Mouse (Mus musculus) forebrain, embryonic 10.5 days (tissue): ENCODE data around the gene Sept11. TPM values are rescaled to one million over a fixed set of nuclear protein-coding genes. Genes with fewer than 3 reads are reported as not detected.

Experiments
- DNase-seq: peaks from one replicate; pipeline ENCODE4 v3.0.0-alpha.2; 2017; ENCODE audit warnings: low spot score; ENCODE audit errors: extremely low spot score
- H3K27ac ChIP-seq: fragments of 300-500 bp; sonication (generic); 2 replicates; pipeline ENCODE4 v1.5.1; 2016; ENCODE audit warnings: mild to moderate bottlenecking
- H3K27me3 ChIP-seq: fragments of 300-500 bp; sonication (generic); 2 replicates; pipeline ENCODE4 v1.6.1; 2016; ENCODE audit warnings: mild to moderate bottlenecking; ENCODE audit not compliant: poor library complexity, severe bottlenecking
- H3K36me3 ChIP-seq: fragments of 300-500 bp; sonication (generic); replicated peaks from 2 replicates; pipeline ENCODE4 v1.6.1; 2016; ENCODE audit warnings: mild to moderate bottlenecking, moderate library complexity
- H3K4me1 ChIP-seq: fragments of 300-500 bp; sonication (generic); 2 replicates; pipeline ENCODE4 v1.6.1; 2016
- H3K4me3 ChIP-seq: fragments of 300-500 bp; sonication (generic); 2 replicates; pipeline ENCODE4 v1.5.1; 2016; ENCODE audit warnings: mild to moderate bottlenecking, moderate library complexity
- H3K9me3 ChIP-seq: fragments of 300-500 bp; sonication (generic); 2 replicates; pipeline ENCODE4 v1.6.1; 2016; ENCODE audit warnings: mild to moderate bottlenecking, moderate library complexity
- WGBS: fragments of 180-500 bp; shearing (Covaris S2); methylation state at CpG from one replicate; pipeline ENCODE4 v1.1.7; 2016; 5-methylcytosine and 5-hydroxymethylcytosine counted together
- polyA plus RNA-seq: library from polyadenylated mRNA; unstranded; fragments of >200 nt; fragmentation: Nextera tagmentation; extraction: Ambion mirVana; gene quantifications from 2 replicates; pipeline ENCODE4 v1.2.1, GENCODE M21; 2016

The Sept11 gene
- polyA plus RNA-seq = 277 and 280 TPM in 2 replicates

- H3K4me1 ChIP-seq = peaks cover 55% of the 10 kb centered on the region
- DNase-seq = peak; percentile 93
- WGBS = under 1% methylated on average over 63 of the region's 63 CpGs
- H3K4me3 ChIP-seq = peak within 1 kb of the TSS; percentile 94
- H3K27ac ChIP-seq = peak within 1 kb of the TSS; percentile 99
- no peaks in the 10 kb centered on the region for H3K27me3 ChIP-seq
- H3K36me3 ChIP-seq = peaks cover 8% of the 10 kb centered on the region
- no peaks in the 10 kb centered on the region for H3K9me3 ChIP-seq
These were observed at the start of gene Sept11 for GRCm38 (mm10) chr5:93092857-93093622. Sept11 (plus strand) TSS chr5:93093437.

- 0 out of 2 replicates have a peak overlapping the region, but pooled peaks have one; percentile 46 for H3K27ac ChIP-seq
- 3% methylated on average over 69 of the region's 69 CpGs for WGBS
- peaks cover 89% of the 10 kb centered on the region for H3K27me3 ChIP-seq
- H3K36me3 ChIP-seq = no peaks in the 10 kb centered on the region
- no peaks in the 10 kb centered on the region for H3K9me3 ChIP-seq
- peaks cover 23% of the 10 kb centered on the region for H3K4me1 ChIP-seq
- DNase-seq = no peak
- peak overlapping the region; percentile 63 for H3K4me3 ChIP-seq
These were observed 49.3 kb upstream of the Sept11 start for GRCm38 (mm10) chr5:93043688-93044583.

GRCm38 (mm10) chr5:93044584-93045370 lies 48.5 kb upstream of the Sept11 start, which contains the start of gene Sowahb:
Sowahb (minus strand) TSS chr5:93045022.
- Histone ChIP-seq H3K4me1 (peaks cover 23% of the 10 kb centered on the region), H3K9me3 (no peaks in the 10 kb centered on the region), H3K36me3 (no peaks in the 10 kb centered on the region), H3K4me3 (peak within 1 kb of the TSS; percentile 63), H3K27ac (0 out of 2 replicates have a peak within 1 kb of the TSS, but pooled peaks have one; percentile 46), H3K27me3 (peaks cover 98% of the 10 kb centered on the region)
- DNase-seq = no peak
- under 1% methylated on average over 68 of the region's 68 CpGs for WGBS

GRCm38 (mm10) chr5:93045371-93045714 lies 47.9 kb upstream of the Sept11 start:
- WGBS = 0% methylated on average over 19 of the region's 19 CpGs
- H3K36me3 ChIP-seq = no peaks in the 10 kb centered on the region
- H3K4me3 ChIP-seq = peak overlapping the region; percentile 63
- DNase-seq = no peak
- H3K27me3 ChIP-seq = peaks cover 96% of the 10 kb centered on the region
- H3K4me1 ChIP-seq = peaks cover 20% of the 10 kb centered on the region
- no peaks in the 10 kb centered on the region for H3K9me3 ChIP-seq
- 0 out of 2 replicates have a peak overlapping the region, but pooled peaks have one; percentile 37 for H3K27ac ChIP-seq

- Histone ChIP-seq H3K27me3 (peaks cover 89% of the 10 kb centered on the region), H3K4me3 (no peak overlapping the region), H3K27ac (no peak overlapping the region), H3K36me3 (no peaks in the 10 kb centered on the region), H3K9me3 (no peaks in the 10 kb centered on the region), H3K4me1 (peaks cover 20% of the 10 kb centered on the region)
- DNase-seq = no peak
- 24% methylated on average over 5 of the region's 5 CpGs for WGBS
These were observed 46.9 kb upstream of the Sept11 start for GRCm38 (mm10) chr5:93046306-93046845.

GRCm38 (mm10) chr5:93048481-93049240 lies 44.6 kb upstream of the Sept11 start:
- Histone ChIP-seq H3K27ac (no peak overlapping the region), H3K9me3 (no peaks in the 10 kb centered on the region), H3K36me3 (no peaks in the 10 kb centered on the region), H3K4me1 (peaks cover 24% of the 10 kb centered on the region), H3K4me3 (no peak overlapping the region), H3K27me3 (peaks cover 66% of the 10 kb centered on the region)
- WGBS = 73% methylated on average over 13 of the region's 13 CpGs
- no peak for DNase-seq

- WGBS = 89% methylated on average over 1 of the region's 1 CpGs
- H3K9me3 ChIP-seq = no peaks in the 10 kb centered on the region
- peaks cover 53% of the 10 kb centered on the region for H3K27me3 ChIP-seq
- no peak for DNase-seq
- no peak overlapping the region for H3K27ac ChIP-seq
- H3K4me3 ChIP-seq = no peak overlapping the region
- H3K36me3 ChIP-seq = no peaks in the 10 kb centered on the region
- peaks cover 17% of the 10 kb centered on the region for H3K4me1 ChIP-seq
These were observed 43.3 kb upstream of the Sept11 start for GRCm38 (mm10) chr5:93049971-93050370.

- DNase-seq = no peak
- peaks cover 11% of the 10 kb centered on the region for H3K4me1 ChIP-seq
- no peaks in the 10 kb centered on the region for H3K9me3 ChIP-seq
- WGBS = 51% methylated on average over 5 of the region's 5 CpGs
- no peak overlapping the region for H3K27ac ChIP-seq
- no peak overlapping the region for H3K4me3 ChIP-seq
- H3K27me3 ChIP-seq = peaks cover 42% of the 10 kb centered on the region
- no peaks in the 10 kb centered on the region for H3K36me3 ChIP-seq
These were observed 42.2 kb upstream of the Sept11 start for GRCm38 (mm10) chr5:93051041-93051440.

- peaks cover 11% of the 10 kb centered on the region for H3K4me1 ChIP-seq
- peaks cover 33% of the 10 kb centered on the region for H3K27me3 ChIP-seq
- 89% methylated on average over 9 of the region's 9 CpGs for WGBS
- H3K36me3 ChIP-seq = no peaks in the 10 kb centered on the region
- DNase-seq = no peak
- H3K4me3 ChIP-seq = no peak overlapping the region
- no peak overlapping the region for H3K27ac ChIP-seq
- 0 out of 2 replicates have a peak, but pooled peaks cover 4% of the 10 kb centered on the region for H3K9me3 ChIP-seq
These were observed 41.3 kb upstream of the Sept11 start for GRCm38 (mm10) chr5:93051951-93052350.

GRCm38 (mm10) chr5:93053606-93054397 lies 39.4 kb upstream of the Sept11 start:
- Histone ChIP-seq H3K27ac (peak overlapping the region; percentile 51; the same call in 1 of the 2 replicates), H3K27me3 (peaks cover 15% of the 10 kb centered on the region), H3K4me1 (peaks cover 11% of the 10 kb centered on the region), H3K9me3 (0 out of 2 replicates have a peak, but pooled peaks cover 4% of the 10 kb centered on the region), H3K36me3 (no peaks in the 10 kb centered on the region), H3K4me3 (no peak overlapping the region)
- DNase-seq = no peak
- 51% methylated on average over 8 of the region's 8 CpGs for WGBS

GRCm38 (mm10) chr5:93060865-93061264 lies 32.4 kb upstream of the Sept11 start:
- no peaks in the 10 kb centered on the region for H3K4me1 ChIP-seq
- no peak for DNase-seq
- H3K36me3 ChIP-seq = no peaks in the 10 kb centered on the region
- no peaks in the 10 kb centered on the region for H3K27me3 ChIP-seq
- 0 out of 2 replicates have a peak, but pooled peaks cover 4% of the 10 kb centered on the region for H3K9me3 ChIP-seq
- H3K27ac ChIP-seq = no peak overlapping the region
- no peak overlapping the region for H3K4me3 ChIP-seq
- WGBS = 91% methylated on average over 4 of the region's 4 CpGs
